Mouse (Mus musculus) kidney, adult 2 months (tissue): ENCODE data around the gene Tigit. TPM values are rescaled to one million over a fixed set of nuclear protein-coding genes. Genes with fewer than 3 reads are reported as not detected.

ENCODE experiments used
- DNase-seq: peaks from one replicate; pipeline ENCODE4 v3.0.0; 2021
- H3K27ac ChIP-seq: fragments of 200-500 bp; 2 replicates; pipeline ENCODE4 v1.5.1; 2012; ENCODE audit warnings: low read depth, low read length, control low read depth, inconsistent platforms; ENCODE audit not compliant: insufficient read depth
- H3K27me3 ChIP-seq: fragments of 200-500 bp; replicated peaks from 2 replicates; pipeline ENCODE4 v1.6.1; 2012; ENCODE audit warnings: mild to moderate bottlenecking, moderate library complexity, low read length, inconsistent platforms; ENCODE audit not compliant: control insufficient read depth, insufficient read depth
- H3K36me3 ChIP-seq: fragments of 200-500 bp; 2 replicates; pipeline ENCODE4 v1.6.1; 2012; ENCODE audit warnings: mild to moderate bottlenecking, moderate library complexity, low read length, inconsistent platforms; ENCODE audit not compliant: control insufficient read depth, insufficient read depth
- H3K4me1 ChIP-seq: fragments of 200-500 bp; 2 replicates; pipeline ENCODE4 v1.6.1; 2011; ENCODE audit warnings: low read length; ENCODE audit not compliant: control insufficient read depth, insufficient read depth
- H3K4me3 ChIP-seq: fragments of 200-500 bp; 2 replicates; pipeline ENCODE4 v1.5.1; 2011; ENCODE audit warnings: mild to moderate bottlenecking, low read depth, low read length, control low read depth; ENCODE audit not compliant: insufficient read depth
- CTCF ChIP-seq: fragments of 200-500 bp; conservative IDR thresholded peaks from 2 replicates; pipeline ENCODE4 v1.5.1; 2011; ENCODE audit warnings: low read depth, mild to moderate bottlenecking, control low read depth, low read length, moderate library complexity, mixed read lengths; ENCODE audit not compliant: insufficient read depth, insufficient read length
- POLR2A ChIP-seq: fragments of 200-500 bp; IDR thresholded peaks from one replicate; pipeline ENCODE4 v1.6.1; 2011; ENCODE audit warnings: low read depth, low read length, control low read depth
- WGBS: fragments of 180-500 bp; shearing (Covaris S2); methylation state at CpG from one replicate; pipeline ENCODE4 v1.1.7; 2018; 5-methylcytosine and 5-hydroxymethylcytosine counted together
- polyA plus RNA-seq: library from polyadenylated mRNA; depleted of rRNA; stranded (reverse); fragments of >200 nt; gene quantifications from 2 replicates; pipeline ENCODE4 v1.2.3, GENCODE M21; 2012

Gene Tigit
- polyA plus RNA-seq, 1 experiment = 0.50 TPM

DNA sequence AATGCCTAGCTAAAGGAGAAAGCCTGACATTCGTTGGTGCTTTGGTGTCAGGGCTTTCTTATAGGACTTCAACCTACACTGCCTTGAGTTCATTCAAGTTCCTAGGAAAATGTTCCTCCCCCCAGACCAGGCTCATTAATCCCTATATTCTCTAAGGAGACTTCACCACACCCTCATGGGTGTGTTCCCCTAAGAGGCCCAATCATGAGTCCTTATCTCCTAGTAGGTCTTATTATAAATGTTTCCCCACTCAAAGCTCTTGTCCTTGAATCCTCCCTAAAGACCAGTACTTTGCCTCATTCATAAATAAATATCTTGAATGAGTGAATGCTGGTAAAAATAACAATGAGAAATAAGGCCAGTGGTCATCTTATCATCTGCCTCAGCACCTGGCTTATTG lies 16.3 kb downstream of the Tigit start:
- Histone ChIP-seq H3K4me1 (no peaks in the 10 kb centered on the region), H3K36me3 (no peaks in the 10 kb centered on the region; the same call in 1 of the 2 replicates), H3K4me3 (no peak overlapping the region), H3K27ac (no peak overlapping the region), H3K27me3 (no peaks in the 10 kb centered on the region)
- no peak for DNase-seq
- 86% methylated on average over 1 of the region's 1 CpGs for WGBS
- TF ChIP-seq POLR2A = no peak

DNA sequence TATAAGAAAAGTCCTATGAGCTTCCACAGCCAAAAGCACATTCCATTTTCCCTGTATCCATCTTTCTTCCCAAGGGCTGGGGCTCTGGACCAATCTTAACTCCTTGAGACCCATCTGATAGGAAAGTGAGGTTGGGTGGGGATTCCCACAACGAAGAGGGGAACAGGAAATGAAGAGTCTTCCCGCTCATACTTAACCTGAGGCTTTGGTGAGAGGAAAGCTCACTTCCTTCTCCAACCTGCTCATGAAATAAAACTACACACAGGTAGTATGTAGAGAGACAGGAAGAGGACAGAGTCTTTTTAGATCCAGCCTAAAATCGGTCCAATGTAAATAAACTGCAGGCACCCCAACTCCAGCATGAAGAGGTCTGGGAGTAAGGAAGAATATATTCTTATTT lies 17.0 kb downstream of the Tigit start:
- no peak for TF ChIP-seq POLR2A
- no peak for TF ChIP-seq CTCF
- Histone ChIP-seq H3K27ac (no peak overlapping the region), H3K36me3 (no peaks in the 10 kb centered on the region; the same call in 1 of the 2 replicates), H3K4me1 (no peaks in the 10 kb centered on the region), H3K27me3 (no peaks in the 10 kb centered on the region), H3K4me3 (no peak overlapping the region)
- WGBS = 81% methylated on average over 3 of the region's 3 CpGs
- no peak for DNase-seq

DNA sequence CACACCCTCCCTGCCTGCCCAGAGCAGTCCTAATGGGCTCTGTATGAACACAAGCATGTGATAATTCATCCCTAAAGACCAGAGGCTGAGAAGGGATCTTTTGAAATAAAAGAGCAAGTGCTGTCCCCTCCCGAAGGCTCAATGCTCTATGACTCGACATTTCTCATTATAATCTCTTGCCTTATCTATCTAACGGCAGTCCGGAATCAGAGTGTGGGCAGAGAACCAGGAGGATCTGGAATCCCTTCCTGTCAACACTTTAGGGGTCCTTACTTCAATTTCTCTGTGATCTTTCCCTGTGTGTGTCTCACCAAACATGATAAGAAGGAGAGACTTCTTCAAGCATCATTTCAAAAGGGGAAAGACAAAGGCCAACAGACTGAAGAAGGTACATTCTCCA lies 18.1 kb downstream of the Tigit start:
- Histone ChIP-seq H3K27ac (no peak overlapping the region), H3K36me3 (no peaks in the 10 kb centered on the region; the same call in 1 of the 2 replicates), H3K27me3 (no peaks in the 10 kb centered on the region), H3K4me1 (no peaks in the 10 kb centered on the region), H3K4me3 (no peak overlapping the region)
- TF ChIP-seq POLR2A (no peak), CTCF (no peak)
- 84% methylated on average over 4 of the region's 4 CpGs for WGBS
- DNase-seq = no peak

DNA sequence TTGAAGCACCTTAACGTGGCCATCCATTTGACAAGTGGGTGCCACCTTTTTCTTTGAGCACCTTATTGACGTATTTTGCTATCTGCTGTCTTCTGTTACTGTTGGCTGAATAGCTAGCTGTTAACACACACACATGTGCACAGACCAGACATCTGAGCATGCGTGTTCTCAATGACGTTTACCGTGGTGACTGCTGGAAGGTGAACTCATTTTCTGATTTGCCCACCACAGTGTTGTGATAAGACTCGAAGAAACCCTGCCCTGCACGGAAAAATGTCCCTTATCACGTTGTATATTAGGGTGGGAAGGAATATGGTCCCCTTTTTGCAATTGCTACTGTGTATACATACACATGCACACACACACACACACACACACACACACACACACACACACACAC lies 22.7 kb downstream of the Tigit start:
- no peak for TF ChIP-seq POLR2A
- TF ChIP-seq CTCF = no peak
- Histone ChIP-seq H3K27me3 (no peaks in the 10 kb centered on the region), H3K27ac (no peak overlapping the region), H3K36me3 (no peaks in the 10 kb centered on the region; the same call in 1 of the 2 replicates), H3K4me1 (no peaks in the 10 kb centered on the region), H3K4me3 (no peak overlapping the region)
- no peak for DNase-seq
- WGBS = 86% methylated on average over 8 of the region's 8 CpGs

DNA sequence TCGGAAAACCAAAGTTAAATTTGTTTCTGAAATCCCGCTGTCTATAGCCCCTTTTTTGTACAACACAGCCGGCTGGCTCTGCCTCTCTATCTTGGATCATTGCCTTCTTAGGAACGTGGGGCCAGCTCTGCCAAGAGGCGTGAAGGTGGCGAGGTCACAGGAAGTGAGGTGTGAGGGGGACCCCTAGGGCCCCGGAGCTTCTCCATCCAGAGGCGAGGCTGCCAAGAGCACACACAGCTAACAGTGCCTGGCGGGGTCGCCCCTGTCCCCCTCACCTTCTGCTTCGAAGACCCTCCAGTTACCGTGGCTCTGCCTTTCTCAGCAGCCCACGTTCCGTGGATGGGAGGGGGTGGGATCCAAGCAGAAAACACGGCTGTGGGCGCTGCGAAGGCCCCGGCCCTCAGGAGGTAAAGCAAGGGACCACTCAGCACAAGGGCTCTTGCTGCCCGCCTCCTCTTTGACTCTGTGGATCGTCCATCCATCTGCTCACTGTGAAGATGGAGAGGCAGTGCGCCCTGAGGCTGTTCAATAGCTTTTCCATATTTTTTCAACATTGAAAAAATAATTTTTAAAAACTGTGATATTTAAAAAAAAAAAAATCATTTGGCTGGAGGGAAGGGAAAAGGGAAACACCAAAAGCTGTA lies 25.4 kb downstream of the Tigit start:
- no peak overlapping the region for H3K4me3 ChIP-seq
- H3K27me3 ChIP-seq = no peaks in the 10 kb centered on the region
- H3K27ac ChIP-seq = no peak overlapping the region
- H3K4me1 ChIP-seq = no peaks in the 10 kb centered on the region
- no peak for DNase-seq
- no peaks in the 10 kb centered on the region; the same call in 1 of the 2 replicates for H3K36me3 ChIP-seq
- TF ChIP-seq CTCF (no peak), POLR2A (no peak)
- WGBS = 75% methylated on average over 21 of the region's 21 CpGs

GRCm38 (mm10) chr16:43637241-43637640 lies 26.7 kb downstream of the Tigit start:
- Histone ChIP-seq H3K4me3 (no peak overlapping the region), H3K36me3 (no peaks in the 10 kb centered on the region; the same call in 1 of the 2 replicates), H3K27me3 (no peaks in the 10 kb centered on the region), H3K4me1 (no peaks in the 10 kb centered on the region), H3K27ac (no peak overlapping the region)
- 94% methylated on average over 8 of the region's 8 CpGs for WGBS
- no peak for DNase-seq
- TF ChIP-seq CTCF = no peak
- TF ChIP-seq POLR2A = no peak

DNA sequence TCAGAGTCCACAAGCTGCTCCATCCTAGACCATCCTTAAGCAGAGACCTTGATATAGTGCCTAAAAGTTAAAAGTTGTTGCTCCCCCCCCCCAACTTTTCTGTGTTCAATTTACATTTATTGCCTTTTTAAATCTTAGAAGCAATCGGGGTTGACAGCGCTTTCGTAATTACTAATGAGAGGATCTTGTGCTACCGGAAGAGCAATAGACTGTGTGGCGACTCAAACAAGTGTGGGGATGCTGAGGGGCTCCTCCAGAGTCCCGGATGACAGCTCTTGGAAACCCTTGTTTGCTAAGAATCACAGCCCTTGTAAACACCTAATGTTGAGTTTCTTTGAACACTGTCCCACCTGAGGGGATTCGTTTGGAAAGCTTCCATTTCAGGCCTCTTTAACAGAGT lies 29.9 kb downstream of the Tigit start:
- TF ChIP-seq CTCF = no peak
- TF ChIP-seq POLR2A = no peak
- 90% methylated on average over 7 of the region's 7 CpGs for WGBS
- no peaks in the 10 kb centered on the region for H3K4me1 ChIP-seq

DNA sequence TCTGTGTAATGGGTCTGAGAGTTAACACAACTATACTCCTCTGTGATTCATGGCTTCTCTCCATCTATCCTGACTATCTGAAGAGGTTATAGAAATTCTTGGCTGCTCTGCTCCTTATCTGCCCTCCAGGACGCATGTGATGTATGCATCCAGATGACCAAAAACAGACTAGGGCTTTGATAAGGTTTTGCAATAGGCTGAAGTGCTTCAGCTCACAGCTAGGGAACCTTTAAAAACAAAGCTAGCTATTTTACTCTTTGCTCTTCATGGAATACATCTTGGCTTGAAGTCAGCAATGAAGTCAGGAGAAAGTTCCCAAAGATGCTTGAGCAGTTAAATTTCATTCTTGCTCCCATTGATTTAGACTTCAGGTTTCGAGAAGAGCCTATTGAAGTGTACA lies 32.2 kb downstream of the Tigit start:
- H3K4me1 ChIP-seq = no peaks in the 10 kb centered on the region
- H3K4me3 ChIP-seq = no peak overlapping the region
- no peak for DNase-seq
- 99% methylated on average over 2 of the region's 2 CpGs for WGBS
- no peaks in the 10 kb centered on the region for H3K27me3 ChIP-seq
- TF ChIP-seq CTCF = no peak
- TF ChIP-seq POLR2A = no peak
- no peak overlapping the region for H3K27ac ChIP-seq
- H3K36me3 ChIP-seq = peaks cover 9% of the 10 kb centered on the region; the same call in 1 of the 2 replicates

More for the DNA sequence above, 29.9 kb downstream of the Tigit start:
- H3K36me3 ChIP-seq = peaks cover 5% of the 10 kb centered on the region; the same call in 1 of the 2 replicates
- no peaks in the 10 kb centered on the region for H3K27me3 ChIP-seq
- no peak overlapping the region for H3K27ac ChIP-seq
- H3K4me3 ChIP-seq = no peak overlapping the region
- DNase-seq = no peak
